Mouse (Mus musculus): ENCODE data around the gene Fitm2.

- TF ChIP-seq CTCF (IDR thresholded peaks at IDR 0.05; ENCODE audit: control insufficient read depth, insufficient read depth, insufficient replicate concordance, low read depth, low read length), result peak; percentile 44; the same call in 1 of the 2 replicates
- no peak for TF ChIP-seq POLR2A (IDR thresholded peaks at IDR 0.05; ENCODE audit: control insufficient read depth, low read depth, low read length)
Measured at GRCm38 (mm10) chr2:163480191-163480825, 7.9 kb upstream of the Fitm2 start.
